Mouse (Mus musculus) liver, adult 2 months (tissue): ENCODE results near the gene Cdk4.

Source experiments
- CTCF ChIP-seq: fragments of 200-500 bp; IDR thresholded peaks from 2 replicates; pipeline ENCODE4 v1.5.1; 2011; ENCODE audit warnings: low read depth, low read length, control low read depth
- POLR2A ChIP-seq: fragments of 200-500 bp; IDR thresholded peaks from 2 replicates; pipeline ENCODE4 v1.6.1; 2011; ENCODE audit warnings: low read length, control low read depth; ENCODE audit not compliant: insufficient read depth; ENCODE audit errors: extremely low read depth

GRCm38 (mm10) chr10:127115068-127115467 is 51.7 kb downstream of the Cdk4 start:
- TF ChIP-seq CTCF (peak; percentile 27; the same call in 1 of the 2 replicates), POLR2A (no peak)
